Mouse (Mus musculus) spleen, adult 2 months (tissue): ENCODE measurements around the gene Odf4.

ENCODE experiments used
- CTCF ChIP-seq: fragments of 200-500 bp; IDR thresholded peaks from 2 replicates; pipeline ENCODE4 v1.5.1; 2011; ENCODE audit warnings: mild to moderate bottlenecking, inconsistent platforms; ENCODE audit not compliant: insufficient read depth, insufficient read length, insufficient replicate concordance; ENCODE audit errors: extremely low read depth
- POLR2A ChIP-seq: fragments of 200-500 bp; IDR thresholded peaks from 2 replicates; pipeline ENCODE4 v1.6.1; 2011; ENCODE audit warnings: low read depth, low read length, inconsistent platforms

DNA sequence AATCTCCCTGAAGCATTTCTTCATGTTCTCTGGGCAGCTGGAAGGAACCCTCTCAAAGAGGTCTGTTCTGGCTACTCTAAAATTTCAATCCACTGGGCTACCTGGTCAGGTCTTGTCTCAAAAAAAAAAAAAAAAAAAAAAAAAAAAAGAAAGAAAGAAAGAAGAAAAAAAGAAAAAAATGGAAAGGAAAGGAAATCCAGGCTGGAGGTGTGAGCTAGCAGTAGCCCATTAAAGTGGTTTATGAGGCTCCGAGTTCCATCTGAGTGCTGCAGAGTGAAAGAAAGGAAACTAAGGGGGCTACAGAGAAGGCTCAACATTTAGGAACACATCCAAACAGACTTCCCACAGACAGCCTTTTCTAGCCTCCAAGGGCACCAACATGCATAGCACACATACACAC is 31.1 kb upstream of the Odf4 start:
- no peak for TF ChIP-seq POLR2A
- TF ChIP-seq CTCF = no peak
